Mouse (Mus musculus): ENCODE data around the gene Tpr.

The Tpr gene

GRCm38 (mm10) chr1:150392638-150393487, at the start of gene Tpr, which contains the start of gene Odr4:
Tpr (plus strand) TSS chr1:150392838.
Odr4 (minus strand) TSS chr1:150393080.
- DNase-seq (ENCODE audit: low spot score): peak; percentile 98

GRCm38 (mm10) chr1:150360864-150361263, 31.8 kb upstream of the Tpr start:
- no peak for DNase-seq (ENCODE audit: low spot score)

- DNase-seq (ENCODE audit: low spot score): no peak
Measured at GRCm38 (mm10) chr1:150372895-150373294, 19.7 kb upstream of the Tpr start.

- no peak for DNase-seq (ENCODE audit: low spot score)
Measured at GRCm38 (mm10) chr1:150374247-150374646, 18.4 kb upstream of the Tpr start.

GRCm38 (mm10) chr1:150384138-150384537, 8.5 kb upstream of the Tpr start:
- no peak for DNase-seq (ENCODE audit: low spot score)

- no peak for DNase-seq (ENCODE audit: low spot score)
Measured at GRCm38 (mm10) chr1:150387572-150387971, 5.1 kb upstream of the Tpr start.

GRCm38 (mm10) chr1:150389390-150390129, 3.1 kb upstream of the Tpr start:
- no peak for DNase-seq (ENCODE audit: low spot score)

- DNase-seq (ENCODE audit: low spot score): no peak
Measured at GRCm38 (mm10) chr1:150391931-150392637, 554 bp upstream of the Tpr start.

GRCm38 (mm10) chr1:150393488-150393852, 832 bp downstream of the Tpr start:
- no peak for DNase-seq (ENCODE audit: low spot score)

GRCm38 (mm10) chr1:150396001-150396400, 3.4 kb downstream of the Tpr start:
- no peak for DNase-seq (ENCODE audit: low spot score)

GRCm38 (mm10) chr1:150403914-150404313, 11.3 kb downstream of the Tpr start:
- DNase-seq (ENCODE audit: low spot score): no peak

- DNase-seq (ENCODE audit: low spot score): no peak
Measured at GRCm38 (mm10) chr1:150404555-150404954, 11.9 kb downstream of the Tpr start.

GRCm38 (mm10) chr1:150407285-150407684, 14.6 kb downstream of the Tpr start:
- no peak for DNase-seq (ENCODE audit: low spot score)

GRCm38 (mm10) chr1:150409996-150410395, 17.4 kb downstream of the Tpr start:
- no peak for DNase-seq (ENCODE audit: low spot score)

GRCm38 (mm10) chr1:150416006-150416405, 23.4 kb downstream of the Tpr start:
- no peak for DNase-seq (ENCODE audit: low spot score)

- no peak for DNase-seq (ENCODE audit: low spot score)
Measured at GRCm38 (mm10) chr1:150418426-150418825, 25.8 kb downstream of the Tpr start.

- DNase-seq (ENCODE audit: low spot score): no peak
Measured at GRCm38 (mm10) chr1:150425665-150426064, 33.0 kb downstream of the Tpr start.

GRCm38 (mm10) chr1:150426216-150426615, 33.6 kb downstream of the Tpr start:
- DNase-seq (ENCODE audit: low spot score): no peak

- DNase-seq (ENCODE audit: low spot score): no peak
Measured at GRCm38 (mm10) chr1:150438641-150439040, 46.0 kb downstream of the Tpr start.

GRCm38 (mm10) chr1:150441731-150442130, 49.1 kb downstream of the Tpr start:
- no peak for DNase-seq (ENCODE audit: low spot score)

- no peak for DNase-seq (ENCODE audit: low spot score)
Measured at GRCm38 (mm10) chr1:150458977-150459376, 66.3 kb downstream of the Tpr start.

- no peak for DNase-seq (ENCODE audit: low spot score)
Measured at GRCm38 (mm10) chr1:150459599-150459998, 67.0 kb downstream of the Tpr start.

- no peak for DNase-seq (ENCODE audit: low spot score)
Measured at GRCm38 (mm10) chr1:150460595-150460994, 68.0 kb downstream of the Tpr start.
